Mouse (Mus musculus) liver, embryonic 15.5 days (tissue): ENCODE measurements around the gene Gprc5d. TPM values are rescaled to one million over a fixed set of nuclear protein-coding genes. Genes with fewer than 3 reads are reported as not detected.
A peak's percentile ranks its signal among the peaks of the same experiment; 100 is the strongest.

ENCODE experiments used
- ATAC-seq: fragments of 200-750 bp; cut with Nextera tagmentation; 2 replicates; pipeline ENCODE4 v1.8.0; 2017; ENCODE audit warnings: moderate number of reproducible peaks, mild to moderate bottlenecking, moderate library complexity; ENCODE audit not compliant: insufficient read depth
- H3K27ac ChIP-seq: fragments of 300-500 bp; sonication (generic); replicated peaks from 2 replicates; pipeline ENCODE4 v1.5.1; 2015; ENCODE audit warnings: mild to moderate bottlenecking, inconsistent platforms
- H3K27me3 ChIP-seq: fragments of 300-500 bp; sonication (generic); 2 replicates; pipeline ENCODE4 v1.6.1; 2015; ENCODE audit warnings: mild to moderate bottlenecking, inconsistent platforms
- H3K36me3 ChIP-seq: fragments of 300-500 bp; sonication (generic); replicated peaks from 2 replicates; pipeline ENCODE4 v1.6.1; 2015; ENCODE audit warnings: moderate library complexity, mild to moderate bottlenecking, inconsistent platforms
- H3K4me1 ChIP-seq: fragments of 300-500 bp; sonication (generic); replicated peaks from 2 replicates; pipeline ENCODE4 v1.6.1; 2015; ENCODE audit warnings: inconsistent platforms
- H3K4me2 ChIP-seq: fragments of 300-500 bp; sonication (generic); 2 replicates; pipeline ENCODE4 v1.6.1; 2015; ENCODE audit warnings: moderate library complexity, mild to moderate bottlenecking, inconsistent platforms
- H3K4me3 ChIP-seq: fragments of 300-500 bp; sonication (generic); replicated peaks from 2 replicates; pipeline ENCODE4 v1.5.1; 2015; ENCODE audit warnings: mild to moderate bottlenecking, inconsistent platforms
- H3K9ac ChIP-seq: fragments of 300-500 bp; sonication (generic); 2 replicates; pipeline ENCODE4 v1.6.1; 2015; ENCODE audit warnings: moderate library complexity, mild to moderate bottlenecking, inconsistent platforms
- H3K9me3 ChIP-seq: fragments of 300-500 bp; sonication (generic); replicated peaks from 2 replicates; pipeline ENCODE4 v1.6.1; 2016; ENCODE audit warnings: inconsistent platforms
- WGBS: fragments of 180-500 bp; shearing (Covaris S2); methylation state at CpG from one replicate; pipeline ENCODE4 v1.1.7; 2015; ENCODE audit warnings: mixed read lengths; ENCODE audit not compliant: insufficient replicate concordance; 5-methylcytosine and 5-hydroxymethylcytosine counted together
- polyA plus RNA-seq: library from polyadenylated mRNA; unstranded; fragments of >200 nt; fragmentation: Nextera tagmentation; extraction: Ambion mirVana; gene quantifications from 2 replicates; pipeline ENCODE4 v1.2.1, GENCODE M21; 2015

Gprc5d gene
- polyA plus RNA-seq, 1 experiment from 2014 or later, result 0.15 TPM

DNA sequence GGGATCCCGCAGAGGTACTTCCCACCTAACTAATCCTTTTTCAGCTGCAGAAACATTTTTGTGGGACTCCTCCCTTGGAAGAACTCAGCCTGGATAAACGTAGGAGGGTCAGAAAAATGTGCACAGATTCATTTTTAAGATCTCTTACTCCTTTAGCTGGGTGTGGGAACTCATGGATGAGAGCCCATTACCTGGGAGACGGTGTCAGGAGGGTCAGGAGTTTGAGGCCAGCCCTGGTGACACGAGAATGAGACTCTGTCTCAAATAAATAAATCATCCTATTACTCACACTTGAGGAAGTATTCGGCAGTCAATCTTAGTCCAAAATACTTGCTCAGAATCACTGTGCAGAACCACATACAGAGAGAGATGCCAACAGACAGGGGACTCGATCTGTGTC, 48.2 kb downstream of the Gprc5d start:
- H3K27ac ChIP-seq, result no peak overlapping the region
- WGBS, result 54% methylated on average over 6 of the region's 6 CpGs
- no peak overlapping the region for H3K4me3 ChIP-seq
- H3K27me3 ChIP-seq, result peaks cover 33% of the 10 kb centered on the region
- no peaks in the 10 kb centered on the region for H3K9me3 ChIP-seq
- no peak for ATAC-seq
- peaks cover 13% of the 10 kb centered on the region for H3K4me1 ChIP-seq
- no peak overlapping the region for H3K9ac ChIP-seq
- no peaks in the 10 kb centered on the region for H3K36me3 ChIP-seq
- H3K4me2 ChIP-seq, result no peak overlapping the region

DNA sequence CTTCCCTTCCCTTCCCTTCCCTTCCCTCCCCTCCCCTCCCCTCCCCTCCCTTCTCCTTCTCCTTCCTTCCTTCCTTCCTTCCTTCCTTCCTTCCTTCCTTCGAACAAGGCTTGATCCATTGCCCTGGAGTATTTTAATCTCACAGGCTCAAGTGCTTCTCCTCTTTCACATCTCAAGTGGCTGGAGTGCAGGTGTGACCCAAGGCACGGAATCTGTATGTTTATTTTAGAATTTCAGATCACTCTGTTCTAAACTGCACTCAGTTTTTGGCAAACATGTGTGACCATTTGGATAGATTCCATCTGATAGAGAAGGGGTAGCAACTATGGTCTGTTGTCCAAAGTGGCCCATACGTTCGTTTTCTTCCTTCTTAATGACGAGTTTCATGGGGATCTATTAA, 49.9 kb downstream of the Gprc5d start:
- Histone ChIP-seq H3K36me3 (no peaks in the 10 kb centered on the region), H3K4me3 (no peak overlapping the region), H3K27ac (no peak overlapping the region), H3K9me3 (no peaks in the 10 kb centered on the region), H3K4me1 (peaks cover 16% of the 10 kb centered on the region), H3K4me2 (no peak overlapping the region), H3K27me3 (peaks cover 37% of the 10 kb centered on the region), H3K9ac (no peak overlapping the region)
- no peak for ATAC-seq
- 57% methylated on average over 5 of the region's 5 CpGs for WGBS

DNA sequence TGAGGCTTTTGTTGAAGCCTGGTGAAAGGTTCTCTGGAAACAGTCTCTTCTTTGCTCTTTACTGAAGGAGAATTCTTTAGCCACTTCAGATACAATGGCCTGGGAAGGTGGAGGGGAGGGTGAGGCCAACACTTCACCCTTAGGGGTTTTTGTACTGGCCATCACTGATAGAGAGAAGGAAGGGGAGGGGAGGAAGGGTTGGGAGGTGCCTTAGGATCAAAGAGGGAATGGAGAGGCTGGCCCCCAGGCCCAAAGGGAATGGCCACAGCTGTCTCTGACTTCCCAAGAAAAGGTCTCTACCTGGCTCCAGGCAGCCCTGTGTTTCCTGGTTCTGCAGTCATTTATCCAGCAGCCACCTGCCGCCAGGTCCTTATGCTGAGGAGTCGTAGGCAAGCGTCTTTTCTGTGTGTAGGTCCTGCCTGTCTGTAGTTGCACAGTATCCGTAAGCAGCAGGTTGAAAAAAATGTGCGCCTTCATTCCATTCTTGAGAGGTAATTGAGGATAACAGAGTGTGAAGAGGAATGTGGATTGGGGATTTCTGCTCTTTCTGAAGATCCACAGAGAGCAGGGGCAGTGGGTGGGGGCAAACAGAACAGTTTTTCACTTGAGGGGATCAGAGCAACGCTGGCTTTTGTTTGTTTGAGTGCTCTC, 51.2 kb downstream of the Gprc5d start:
- H3K27ac ChIP-seq, result no peak overlapping the region
- WGBS, result 64% methylated on average over 6 of the region's 6 CpGs
- no peak overlapping the region for H3K4me3 ChIP-seq
- no peak overlapping the region for H3K4me2 ChIP-seq
- peaks cover 37% of the 10 kb centered on the region for H3K27me3 ChIP-seq
- no peak overlapping the region for H3K9ac ChIP-seq
- peaks cover 16% of the 10 kb centered on the region for H3K4me1 ChIP-seq
- no peaks in the 10 kb centered on the region for H3K9me3 ChIP-seq
- no peaks in the 10 kb centered on the region for H3K36me3 ChIP-seq
- no peak for ATAC-seq

DNA sequence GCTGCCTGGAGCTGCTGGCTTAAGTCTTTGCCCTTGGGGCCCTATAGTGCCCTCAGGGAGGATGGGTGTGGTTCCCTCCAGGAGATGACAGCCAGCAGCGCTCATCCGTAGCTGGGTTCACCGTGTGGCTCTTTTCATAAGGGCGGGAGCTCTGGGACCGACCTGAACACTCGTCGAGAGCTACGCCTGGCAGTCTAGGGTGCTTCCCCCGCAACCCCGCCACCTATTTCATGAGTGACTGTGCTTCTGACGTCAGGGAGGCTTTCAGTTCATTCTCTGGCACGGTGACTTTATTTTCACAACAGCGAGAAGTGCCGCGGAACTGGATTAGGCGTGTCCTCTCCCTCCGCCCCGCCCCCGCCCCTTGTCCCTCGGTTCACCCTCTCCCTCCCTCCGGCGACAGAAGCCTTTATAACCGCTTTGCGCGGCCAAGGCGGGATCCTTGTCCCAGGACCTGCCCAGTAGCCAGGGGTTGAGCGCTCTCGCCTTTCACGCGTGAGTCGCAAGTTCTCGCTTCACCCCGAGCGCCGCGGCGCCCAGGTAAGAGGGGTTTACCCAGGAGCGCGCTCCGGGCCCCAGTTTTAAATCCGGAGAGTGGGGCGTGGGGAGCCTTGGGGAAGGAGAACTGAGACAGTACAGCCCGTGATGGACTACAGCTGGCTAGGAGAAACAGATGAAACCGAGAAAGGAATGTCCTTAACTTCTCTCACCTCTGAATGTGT, 52.7 kb downstream of the Gprc5d start, which contains the start of gene Gprc5a:
Gprc5a (plus strand) TSS at position 416 of the 722 bp plus-strand sequence.
- whole genome bisulfite sequencing, result under 1% methylated on average over 44 of the region's 44 CpGs
- Histone ChIP-seq H3K9ac (peak within 1 kb of the TSS; percentile 53), H3K27me3 (peaks cover 37% of the 10 kb centered on the region), H3K27ac (0 out of 2 replicates have a peak within 1 kb of the TSS, but pooled peaks have one; percentile 19), H3K4me1 (peaks cover 16% of the 10 kb centered on the region), H3K4me2 (peak within 1 kb of the TSS; percentile 90), H3K36me3 (no peaks in the 10 kb centered on the region), H3K4me3 (peak within 1 kb of the TSS; percentile 57), H3K9me3 (no peaks in the 10 kb centered on the region)
- ATAC-seq, result peak; percentile 86

DNA sequence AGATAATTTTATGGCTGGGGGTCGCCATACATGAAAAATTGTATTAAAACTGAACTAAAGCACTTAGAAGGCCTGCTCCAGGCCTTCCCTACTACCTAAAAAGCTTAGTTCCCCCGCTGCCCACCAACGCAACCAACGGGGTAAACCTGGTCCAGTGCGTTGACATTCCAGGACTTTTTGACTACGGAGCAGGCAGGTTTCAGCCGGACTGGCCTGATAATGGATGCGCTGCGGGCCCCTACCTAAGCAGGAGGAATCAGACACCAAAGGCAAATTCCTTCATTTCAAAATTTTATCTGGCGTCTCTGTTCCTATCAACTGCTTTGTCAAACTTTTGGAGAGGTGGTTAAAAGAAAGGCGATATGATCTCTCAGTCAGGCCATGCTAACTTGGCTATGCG, 53.5 kb downstream of the Gprc5d start:
- H3K4me3 ChIP-seq, result no peak overlapping the region
- H3K9me3 ChIP-seq, result no peaks in the 10 kb centered on the region
- no peak overlapping the region for H3K27ac ChIP-seq
- H3K9ac ChIP-seq, result 0 out of 2 replicates have a peak overlapping the region, but pooled peaks have one; percentile 53
- peak overlapping the region; percentile 90 for H3K4me2 ChIP-seq
- H3K27me3 ChIP-seq, result peaks cover 37% of the 10 kb centered on the region
- H3K4me1 ChIP-seq, result peaks cover 16% of the 10 kb centered on the region
- ATAC-seq, result no peak
- no peaks in the 10 kb centered on the region for H3K36me3 ChIP-seq
- WGBS, result 76% methylated on average over 12 of the region's 12 CpGs

DNA sequence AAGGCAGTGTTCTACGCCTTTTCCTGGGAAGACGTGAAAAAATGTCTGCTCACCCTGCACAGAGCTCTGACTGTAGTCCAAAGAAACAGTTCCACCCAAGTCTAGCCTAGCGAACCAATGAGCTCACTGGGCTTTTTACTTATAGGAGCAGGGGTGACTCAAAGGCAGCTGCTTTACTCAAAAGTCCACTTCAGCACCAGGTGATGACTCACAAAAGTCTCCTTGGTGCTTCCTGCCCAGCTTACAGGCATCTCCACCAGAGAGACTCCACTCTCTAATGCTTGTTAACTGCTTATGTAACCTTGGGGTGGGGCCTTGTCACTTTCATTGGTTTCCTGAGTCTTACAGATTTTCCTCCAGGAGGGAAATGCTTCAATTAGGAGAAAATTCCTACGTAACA, 57.4 kb downstream of the Gprc5d start:
- Histone ChIP-seq H3K9ac (no peak overlapping the region), H3K27ac (no peak overlapping the region), H3K36me3 (no peaks in the 10 kb centered on the region), H3K9me3 (no peaks in the 10 kb centered on the region), H3K4me2 (no peak overlapping the region), H3K4me1 (peaks cover 12% of the 10 kb centered on the region), H3K27me3 (peaks cover 11% of the 10 kb centered on the region), H3K4me3 (no peak overlapping the region)
- ATAC-seq, result no peak
- 73% methylated on average over 4 of the region's 4 CpGs for WGBS

Other genes with a start within 250 kb of the Gprc5d start
- 5.6 and 5.7 TPM in 2 replicates for gene Gpr19, start 219.7 kb downstream of the Gprc5d start, polyA plus RNA-seq
- gene Cdkn1b, start 197.9 kb downstream of the Gprc5d start, polyA plus RNA-seq, result 13.3 and 14.1 TPM in 2 replicates
- 2.8 TPM in 2 replicates for gene Apold1, start 136.6 kb downstream of the Gprc5d start, polyA plus RNA-seq
- gene Ddx47, start 106.7 kb downstream of the Gprc5d start, polyA plus RNA-seq, result 53.0 and 54.6 TPM in 2 replicates
- 0.09 and 0.17 TPM in 2 replicates for gene Gprc5a, start 52.6 kb downstream of the Gprc5d start, polyA plus RNA-seq
- gene Fam234b, start 79.7 kb upstream of the Gprc5d start, polyA plus RNA-seq, result 30.3 and 34.4 TPM in 2 replicates
- gene Hebp1, start 79.7 kb upstream of the Gprc5d start, polyA plus RNA-seq, result 116 and 117 TPM in 2 replicates
- gene Gsg1, start 136.1 kb upstream of the Gprc5d start, polyA plus RNA-seq, result 0.08 and 0.16 TPM in 2 replicates
- gene Pbp2, start 192.1 kb upstream of the Gprc5d start, polyA plus RNA-seq, result not detected in 2 replicates
- gene Emp1, start 244.3 kb upstream of the Gprc5d start, polyA plus RNA-seq, result 2.1 and 2.5 TPM in 2 replicates